ENCODE assay signal across 26 mouse cellular contexts in genomic region chr9:61070315-61070707, GRCm38 (mm10).
DNase-seq lines count a peak whose midpoint lies in the region; ATAC-seq and TF ChIP-seq lines count a peak whose summit lies in the region.
"Had no signal": no experiment of that assay in that cellular context is flagged by ENCODE, and none has a peak within 500 bp of the region (broad histone marks: within the 10 kb centered on the region; RNA-seq: fewer than 3 reads in every experiment).

No protein-coding gene starts in this region.

- peak overlapping the region; percentile 10; the same call in 1 of the 2 replicates for H3K4me2 ChIP-seq in neural tube, embryonic 12.5 days (replicated peaks)
- H3K4me2 ChIP-seq in neural tube, embryonic 15.5 days = no peak overlapping the region
- H3K4me2 ChIP-seq in hindbrain, embryonic 13.5 days = 0 out of 2 replicates have a peak overlapping the region, but pooled peaks have one; percentile 6
- H3K4me2 ChIP-seq in midbrain, embryonic 13.5 days (replicated peaks) = no peak overlapping the region
- H3K4me2 ChIP-seq: heart, embryonic 12.5 days; liver, embryonic 12.5 days had no signal

- no peak for ATAC-seq in neural tube, embryonic 12.5 days (ENCODE audit: low FRiP score, low read depth)
- no peak for ATAC-seq in neural tube, embryonic 15.5 days (ENCODE audit: low FRiP score)
- no peak for ATAC-seq in hindbrain, embryonic 13.5 days (ENCODE audit: low FRiP score)
- ATAC-seq in midbrain, embryonic 13.5 days = peak; percentile 71
- ATAC-seq: activated CD4-positive, CD25-positive, alpha-beta regulatory T cell, adult 4 months; forebrain, embryonic 16.5 days; inflammation-experienced regulatory T-cells, adult 6 months; liver, embryonic 12.5 days; liver, postnatal 0 days had no signal

- WGBS in neural tube, embryonic 12.5 days = 37% methylated on average over 8 of the region's 8 CpGs
- 30% methylated on average over 8 of the region's 8 CpGs for WGBS in neural tube, embryonic 15.5 days
- 27% methylated on average over 8 of the region's 8 CpGs for WGBS in hindbrain, embryonic 13.5 days
- 30% methylated on average over 8 of the region's 8 CpGs for WGBS in midbrain, embryonic 13.5 days

- H3K27ac ChIP-seq in neural tube, embryonic 12.5 days = peak overlapping the region; percentile 4; the same call in 1 of the 2 replicates
- no peak overlapping the region for H3K27ac ChIP-seq in neural tube, embryonic 15.5 days (replicated peaks)
- H3K27ac ChIP-seq in hindbrain, embryonic 13.5 days = peak overlapping the region; percentile 83
- peak overlapping the region; percentile 77 for H3K27ac ChIP-seq in midbrain, embryonic 13.5 days
- H3K27ac ChIP-seq in layer of hippocampus, adult 2 months = no peak overlapping the region
- H3K27ac ChIP-seq: gastrocnemius, adult 2 months; liver, embryonic 12.5 days had no signal

- no peak overlapping the region for H3K9ac ChIP-seq in neural tube, embryonic 12.5 days
- no peak overlapping the region for H3K9ac ChIP-seq in neural tube, embryonic 15.5 days (replicated peaks)
- no peak overlapping the region for H3K9ac ChIP-seq in hindbrain, embryonic 13.5 days
- H3K9ac ChIP-seq in midbrain, embryonic 13.5 days (replicated peaks) = no peak overlapping the region
- H3K9ac ChIP-seq: heart, embryonic 12.5 days; liver, embryonic 12.5 days; liver, postnatal 0 days had no signal

- H3K4me3 ChIP-seq in neural tube, embryonic 12.5 days = no peak overlapping the region
- H3K4me3 ChIP-seq in neural tube, embryonic 15.5 days (replicated peaks) = no peak overlapping the region
- no peak overlapping the region for H3K4me3 ChIP-seq in hindbrain, embryonic 13.5 days
- H3K4me3 ChIP-seq in midbrain, embryonic 13.5 days (replicated peaks) = no peak overlapping the region
- no peak overlapping the region for H3K4me3 ChIP-seq in layer of hippocampus, adult 2 months
- H3K4me3 ChIP-seq: erythroblast, embryonic 14.5 days; gastrocnemius, adult 2 months; heart, embryonic 12.5 days; liver, embryonic 12.5 days had no signal

- 0 out of 2 replicates have a peak, but pooled peaks cover 3% of the 10 kb centered on the region for H3K27me3 ChIP-seq in neural tube, embryonic 12.5 days (replicated peaks)
- peaks cover 10% of the 10 kb centered on the region; the same call in 1 of the 2 replicates for H3K27me3 ChIP-seq in neural tube, embryonic 15.5 days (replicated peaks)
- peaks cover 41% of the 10 kb centered on the region for H3K27me3 ChIP-seq in hindbrain, embryonic 13.5 days
- H3K27me3 ChIP-seq in midbrain, embryonic 13.5 days = peaks cover 16% of the 10 kb centered on the region; the same call in 1 of the 2 replicates

- peaks cover 19% of the 10 kb centered on the region for H3K4me1 ChIP-seq in neural tube, embryonic 12.5 days
- H3K4me1 ChIP-seq in neural tube, embryonic 15.5 days = peaks cover 18% of the 10 kb centered on the region
- peaks cover 37% of the 10 kb centered on the region for H3K4me1 ChIP-seq in hindbrain, embryonic 13.5 days (replicated peaks)
- H3K4me1 ChIP-seq in midbrain, embryonic 13.5 days (replicated peaks) = peaks cover 38% of the 10 kb centered on the region
- H3K4me1 ChIP-seq: heart, embryonic 12.5 days had no signal

- H3K36me3 ChIP-seq in neural tube, embryonic 12.5 days = no peaks in the 10 kb centered on the region
- H3K36me3 ChIP-seq in neural tube, embryonic 15.5 days = no peaks in the 10 kb centered on the region
- H3K36me3 ChIP-seq in hindbrain, embryonic 13.5 days = no peaks in the 10 kb centered on the region
- H3K36me3 ChIP-seq in midbrain, embryonic 13.5 days = no peaks in the 10 kb centered on the region
- H3K36me3 ChIP-seq: heart, embryonic 12.5 days; liver, embryonic 12.5 days had no signal

- H3K9me3 ChIP-seq in neural tube, embryonic 12.5 days = no peaks in the 10 kb centered on the region
- no peaks in the 10 kb centered on the region for H3K9me3 ChIP-seq in neural tube, embryonic 15.5 days (replicated peaks)
- no peaks in the 10 kb centered on the region for H3K9me3 ChIP-seq in hindbrain, embryonic 13.5 days
- no peaks in the 10 kb centered on the region for H3K9me3 ChIP-seq in midbrain, embryonic 13.5 days
- H3K9me3 ChIP-seq: heart, embryonic 12.5 days; liver, embryonic 12.5 days had no signal

- TF ChIP-seq CTCF in layer of hippocampus, adult 2 months (conservative IDR thresholded peaks at IDR 0.05) = no peak

- DNase-seq in layer of hippocampus, adult 2 months (ENCODE audit: low spot score in 2 of 2) = no peak
- no peak for DNase-seq in cerebellum, postnatal 14 days
- DNase-seq: adrenal gland, adult 2 months; adrenal gland, postnatal 36 days; B cell, adult 2 months; cerebellum, adult 8-10 months; gastrocnemius, adult 2 months; gastrocnemius, postnatal 36 days; heart, postnatal 4 days; kidney, adult 11 months; kidney, postnatal 36 days; layer of hippocampus, postnatal 36 days; left cerebral cortex, postnatal 4 days; liver, postnatal 0 days; lung, postnatal 36 days; thymus, postnatal 4 days had no signal

Comparison
In these comparisons a context has a peak if more than half of its experiments do, and no peak if none do; other contexts are left out.
1. H3K27ac ChIP-seq: peak in neural tube, embryonic 12.5 days (single experiment), hindbrain, embryonic 13.5 days (single experiment) and midbrain, embryonic 13.5 days (single experiment); none in neural tube, embryonic 15.5 days (single experiment) and layer of hippocampus, adult 2 months (single experiment).
2. H3K4me2 ChIP-seq: peak in neural tube, embryonic 12.5 days (single experiment) and hindbrain, embryonic 13.5 days (single experiment); none in neural tube, embryonic 15.5 days (single experiment) and midbrain, embryonic 13.5 days (single experiment).